Mouse (Mus musculus): Measurements from ENCODE around the gene Alpl. TPM values are rescaled to one million over a fixed set of nuclear protein-coding genes. Genes with fewer than 3 reads are reported as not detected.

The Alpl gene
- polyA plus RNA-seq, 1 experiment from 2014 or later: 6.9 TPM

GRCm38 (mm10) chr4:137719378-137720077 lies 76.7 kb downstream of the Alpl start:
- no peak overlapping the region for H3K4me2 ChIP-seq
- no peak overlapping the region for H3K4me3 ChIP-seq
- ATAC-seq (ENCODE audit: low FRiP score): no peak
- H3K27me3 ChIP-seq: peaks cover 37% of the 10 kb centered on the region
- H3K4me1 ChIP-seq (replicated peaks): peaks cover 39% of the 10 kb centered on the region
- peaks cover 8% of the 10 kb centered on the region for H3K36me3 ChIP-seq
- peak overlapping the region; percentile 65 for H3K9ac ChIP-seq
- 25% methylated on average over 15 of the region's 15 CpGs for WGBS
- no peaks in the 10 kb centered on the region for H3K9me3 ChIP-seq
- H3K27ac ChIP-seq: peak overlapping the region; percentile 86

- 79% methylated on average over 15 of the region's 15 CpGs for WGBS
- ATAC-seq (ENCODE audit: low FRiP score): no peak
- H3K36me3 ChIP-seq: peaks cover 11% of the 10 kb centered on the region
Observed at GRCm38 (mm10) chr4:137717671-137718070, 78.5 kb downstream of the Alpl start.

GRCm38 (mm10) chr4:137717005-137717404 lies 79.2 kb downstream of the Alpl start:
- no peaks in the 10 kb centered on the region for H3K9me3 ChIP-seq

More at GRCm38 (mm10) chr4:137717671-137718070, 78.5 kb downstream of the Alpl start:
- H3K27me3 ChIP-seq: peaks cover 24% of the 10 kb centered on the region; the same call in 1 of the 2 replicates
- peaks cover 22% of the 10 kb centered on the region for H3K4me1 ChIP-seq (replicated peaks)
- no peaks in the 10 kb centered on the region for H3K9me3 ChIP-seq
- H3K4me3 ChIP-seq: no peak overlapping the region
- H3K4me2 ChIP-seq: no peak overlapping the region
- no peak overlapping the region; the same call in 1 of the 2 replicates for H3K9ac ChIP-seq
- H3K27ac ChIP-seq: no peak overlapping the region

GRCm38 (mm10) chr4:137714020-137714624 lies 82.1 kb downstream of the Alpl start:
- ATAC-seq (ENCODE audit: low FRiP score): no peak
- Histone ChIP-seq H3K27me3 (0 out of 2 replicates have a peak, but pooled peaks cover 15% of the 10 kb centered on the region), H3K9me3 (no peaks in the 10 kb centered on the region), H3K27ac (no peak overlapping the region), H3K4me3 (no peak overlapping the region), H3K4me1 (replicated peaks) (peaks cover 24% of the 10 kb centered on the region), H3K9ac (no peak overlapping the region), H3K36me3 (peaks cover 13% of the 10 kb centered on the region), H3K4me2 (no peak overlapping the region)
- WGBS: 59% methylated on average over 8 of the region's 8 CpGs

More at GRCm38 (mm10) chr4:137717005-137717404, 79.2 kb downstream of the Alpl start:
- Histone ChIP-seq H3K9ac (0 out of 2 replicates have a peak overlapping the region, but pooled peaks have one; percentile 8), H3K4me1 (replicated peaks) (peaks cover 22% of the 10 kb centered on the region), H3K27me3 (peaks cover 28% of the 10 kb centered on the region; the same call in 1 of the 2 replicates), H3K4me2 (no peak overlapping the region), H3K36me3 (peaks cover 17% of the 10 kb centered on the region), H3K27ac (no peak overlapping the region), H3K4me3 (no peak overlapping the region)
- no peak for ATAC-seq (ENCODE audit: low FRiP score)
- 63% methylated on average over 7 of the region's 7 CpGs for WGBS

GRCm38 (mm10) chr4:137712963-137713362 lies 83.2 kb downstream of the Alpl start:
- 92% methylated on average over 13 of the region's 13 CpGs for WGBS
- H3K36me3 ChIP-seq: peaks cover 13% of the 10 kb centered on the region
- no peak overlapping the region for H3K9ac ChIP-seq
- no peak overlapping the region for H3K4me2 ChIP-seq
- no peaks in the 10 kb centered on the region for H3K9me3 ChIP-seq
- peaks cover 19% of the 10 kb centered on the region; the same call in 1 of the 2 replicates for H3K27me3 ChIP-seq
- H3K4me1 ChIP-seq (replicated peaks): peaks cover 24% of the 10 kb centered on the region
- no peak for ATAC-seq (ENCODE audit: low FRiP score)
- no peak overlapping the region for H3K4me3 ChIP-seq
- H3K27ac ChIP-seq: no peak overlapping the region

GRCm38 (mm10) chr4:137707216-137707990 lies 88.8 kb downstream of the Alpl start:
- H3K36me3 ChIP-seq: peaks cover 7% of the 10 kb centered on the region
- 3% methylated on average over 38 of the region's 52 CpGs for WGBS
- H3K4me3 ChIP-seq: peak overlapping the region; percentile 62
- no peaks in the 10 kb centered on the region for H3K9me3 ChIP-seq
- peak overlapping the region; percentile 82 for H3K9ac ChIP-seq
- H3K4me1 ChIP-seq (replicated peaks): peaks cover 49% of the 10 kb centered on the region
- peak overlapping the region; percentile 24; the same call in 1 of the 2 replicates for H3K27ac ChIP-seq
- peak overlapping the region; percentile 87 for H3K4me2 ChIP-seq
- peaks cover 7% of the 10 kb centered on the region; the same call in 1 of the 2 replicates for H3K27me3 ChIP-seq
- ATAC-seq (ENCODE audit: low FRiP score): peak; percentile 67

- Histone ChIP-seq H3K27me3 (peaks cover 5% of the 10 kb centered on the region; the same call in 1 of the 2 replicates), H3K4me1 (replicated peaks) (peaks cover 49% of the 10 kb centered on the region), H3K9me3 (no peaks in the 10 kb centered on the region), H3K36me3 (no peaks in the 10 kb centered on the region), H3K9ac (peak overlapping the region; percentile 82), H3K4me2 (peak overlapping the region; percentile 87), H3K27ac (peak overlapping the region; percentile 24), H3K4me3 (0 out of 2 replicates have a peak overlapping the region, but pooled peaks have one; percentile 62)
- WGBS: 67% methylated on average over 7 of the region's 7 CpGs
- ATAC-seq (ENCODE audit: low FRiP score): no peak
Observed at GRCm38 (mm10) chr4:137706510-137706909, 89.7 kb downstream of the Alpl start.

GRCm38 (mm10) chr4:137705379-137705778 lies 90.8 kb downstream of the Alpl start:
- no peak for ATAC-seq (ENCODE audit: low FRiP score)
- WGBS: 75% methylated on average over 5 of the region's 5 CpGs
- no peak overlapping the region for H3K4me3 ChIP-seq

GRCm38 (mm10) chr4:137704561-137704960 lies 91.6 kb downstream of the Alpl start:
- Histone ChIP-seq H3K27ac (no peak overlapping the region), H3K36me3 (no peaks in the 10 kb centered on the region), H3K4me1 (replicated peaks) (peaks cover 48% of the 10 kb centered on the region), H3K27me3 (peaks cover 5% of the 10 kb centered on the region; the same call in 1 of the 2 replicates), H3K4me2 (no peak overlapping the region), H3K9me3 (no peaks in the 10 kb centered on the region), H3K9ac (no peak overlapping the region), H3K4me3 (no peak overlapping the region)
- 46% methylated on average over 2 of the region's 2 CpGs for WGBS
- ATAC-seq (ENCODE audit: low FRiP score): no peak

More at GRCm38 (mm10) chr4:137705379-137705778, 90.8 kb downstream of the Alpl start:
- Histone ChIP-seq H3K27me3 (peaks cover 5% of the 10 kb centered on the region; the same call in 1 of the 2 replicates), H3K27ac (no peak overlapping the region), H3K9me3 (no peaks in the 10 kb centered on the region), H3K36me3 (no peaks in the 10 kb centered on the region), H3K9ac (no peak overlapping the region), H3K4me1 (replicated peaks) (peaks cover 49% of the 10 kb centered on the region), H3K4me2 (no peak overlapping the region)

- H3K4me2 ChIP-seq: no peak overlapping the region
- no peaks in the 10 kb centered on the region for H3K27me3 ChIP-seq
- WGBS: 98% methylated on average over 5 of the region's 5 CpGs
- peaks cover 48% of the 10 kb centered on the region for H3K4me1 ChIP-seq (replicated peaks)
- ATAC-seq (ENCODE audit: low FRiP score): no peak
- H3K36me3 ChIP-seq: no peaks in the 10 kb centered on the region
- no peak overlapping the region for H3K9ac ChIP-seq
- H3K9me3 ChIP-seq: no peaks in the 10 kb centered on the region
- no peak overlapping the region for H3K4me3 ChIP-seq
- H3K27ac ChIP-seq: no peak overlapping the region
Observed at GRCm38 (mm10) chr4:137703077-137703476, 93.1 kb downstream of the Alpl start.

- Histone ChIP-seq H3K4me3 (no peak overlapping the region), H3K27me3 (no peaks in the 10 kb centered on the region), H3K9me3 (no peaks in the 10 kb centered on the region), H3K27ac (no peak overlapping the region), H3K9ac (no peak overlapping the region), H3K36me3 (no peaks in the 10 kb centered on the region), H3K4me1 (replicated peaks) (peaks cover 44% of the 10 kb centered on the region), H3K4me2 (no peak overlapping the region)
- no peak for ATAC-seq (ENCODE audit: low FRiP score)
- WGBS: 72% methylated on average over 6 of the region's 6 CpGs
Observed at GRCm38 (mm10) chr4:137700960-137701359, 95.2 kb downstream of the Alpl start.

Measured in hindbrain, embryonic 13.5 days (tissue).